Mouse (Mus musculus): Measurements from ENCODE around the gene Ostm1.

DNA sequence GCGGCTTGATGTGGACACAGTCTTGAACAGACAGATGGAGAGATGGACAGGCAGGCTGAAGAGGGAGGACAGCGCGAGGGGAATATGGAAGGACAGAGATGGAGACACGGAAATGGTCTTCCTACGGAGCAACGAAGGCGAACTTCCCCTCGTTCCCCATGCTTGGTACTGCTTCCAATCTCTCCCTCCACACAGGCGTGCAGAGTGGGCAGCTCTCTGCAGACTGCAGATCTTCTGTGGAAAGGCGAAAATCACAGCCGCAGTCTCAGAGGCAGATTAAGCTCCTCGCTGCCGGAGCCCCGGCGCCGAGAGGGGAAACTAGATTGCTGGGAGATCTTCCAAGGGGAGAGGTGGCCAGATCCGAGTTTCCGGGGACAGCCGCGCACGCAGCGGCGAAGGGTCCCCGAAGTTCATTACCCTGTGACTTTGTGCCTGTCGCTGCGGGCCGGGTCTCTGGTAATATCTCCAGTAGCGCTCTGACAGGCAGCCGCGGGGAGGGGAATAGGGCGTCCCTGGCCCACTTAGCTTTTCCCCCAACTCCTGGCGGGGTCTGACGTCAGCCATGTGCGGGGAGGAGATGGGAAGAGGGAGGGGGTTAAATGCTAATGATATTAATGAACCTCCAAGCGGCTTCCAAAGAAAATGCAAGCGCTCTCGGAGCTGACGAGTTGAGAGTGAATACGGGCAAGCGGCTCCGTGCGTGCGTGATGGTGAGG is at the start of gene Ostm1, which contains the start of gene Nr2e1:
- TF ChIP-seq POLR2A (IDR thresholded peaks at IDR 0.05; ENCODE audit: low read depth, low read length) (no peak), CTCF (IDR thresholded peaks at IDR 0.05; ENCODE audit: borderline replicate concordance, insufficient read depth, low read length) (no peak)

Measured in embryonic fibroblast, embryonic 13.5 days (primary cell).